Mouse (Mus musculus) granulocyte monocyte progenitor cell, adult 5-6 weeks (primary cell): Measurements from ENCODE around the gene Spred1. TPM values are rescaled to one million over a fixed set of nuclear protein-coding genes. Genes with fewer than 3 reads are reported as not detected.

Experiments used
- ATAC-seq: replicated peaks from 2 replicates; pipeline ENCODE4 v1.8.0; 2016; ENCODE audit warnings: mild to moderate bottlenecking, moderate TSS enrichment, inconsistent platforms; ENCODE audit not compliant: poor library complexity, severe bottlenecking
- total RNA-seq, 2 experiments: library from RNA; stranded (forward) in 1 of 2; stranded (reverse) in 1 of 2; fragments of 200-712, 200-1000 nt in 1 of 2; fragments of >200 nt in 1 of 2; fragmentation: Nextera tagmentation in 1 of 2; gene quantifications; 2 replicates each; pipeline ENCODE4 v1.2.3; 2014 to 2017

Spred1 gene
- total RNA-seq (2014; fragmentation: Nextera tagmentation) (16.5 and 19.2 TPM in 2 replicates), total RNA-seq (2017) (23.0 and 23.7 TPM in 2 replicates)

GRCm38 (mm10) chr2:117121212-117121983 lies at the start of gene Spred1:
TSS of gene Spred1 (plus strand) at chr2:117121374.
- ATAC-seq = no peak; the same call in 1 of the 2 replicates

DNA sequence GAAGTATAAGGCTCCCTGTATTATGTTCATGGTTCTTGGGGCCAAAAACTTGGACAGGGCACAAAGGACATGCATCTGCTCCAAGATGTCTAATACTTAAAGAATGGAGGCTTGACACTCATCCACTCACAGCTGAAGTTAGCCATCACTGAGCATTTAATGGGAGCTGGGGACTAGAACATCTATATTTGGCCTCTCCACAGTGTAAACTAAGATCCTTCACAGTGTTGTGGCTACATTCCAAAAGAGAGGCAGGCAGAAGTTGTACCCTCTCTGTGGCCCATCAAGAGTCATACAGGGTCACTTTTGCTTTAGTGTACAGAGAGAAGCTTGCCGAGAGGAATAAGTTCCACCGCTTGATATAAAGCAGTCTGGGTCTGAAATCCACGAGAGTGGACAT lies 49.6 kb upstream of the Spred1 start:
- ATAC-seq = no peak

DNA sequence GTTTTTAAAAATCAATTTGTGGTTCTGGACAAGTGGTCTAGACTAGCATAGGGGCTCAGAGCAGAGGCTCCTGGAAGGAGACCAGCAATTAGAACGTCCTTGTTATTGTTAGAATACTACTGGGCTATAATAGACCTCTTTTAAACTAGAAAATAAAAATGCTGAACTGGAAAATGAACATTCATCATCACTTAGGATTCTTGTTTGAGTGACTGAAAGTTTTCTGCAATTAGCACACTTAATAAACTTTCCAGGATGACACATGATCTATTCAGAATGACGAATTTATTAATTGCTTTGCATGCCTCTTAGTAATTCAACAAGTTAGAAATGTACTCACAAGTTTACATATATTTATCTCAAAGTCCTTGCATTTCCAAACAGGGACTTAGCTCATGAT lies 42.5 kb upstream of the Spred1 start:
- ATAC-seq = no peak

- ATAC-seq = no peak
These were observed 41.6 kb upstream of the Spred1 start for GRCm38 (mm10) chr2:117079621-117080020.

DNA sequence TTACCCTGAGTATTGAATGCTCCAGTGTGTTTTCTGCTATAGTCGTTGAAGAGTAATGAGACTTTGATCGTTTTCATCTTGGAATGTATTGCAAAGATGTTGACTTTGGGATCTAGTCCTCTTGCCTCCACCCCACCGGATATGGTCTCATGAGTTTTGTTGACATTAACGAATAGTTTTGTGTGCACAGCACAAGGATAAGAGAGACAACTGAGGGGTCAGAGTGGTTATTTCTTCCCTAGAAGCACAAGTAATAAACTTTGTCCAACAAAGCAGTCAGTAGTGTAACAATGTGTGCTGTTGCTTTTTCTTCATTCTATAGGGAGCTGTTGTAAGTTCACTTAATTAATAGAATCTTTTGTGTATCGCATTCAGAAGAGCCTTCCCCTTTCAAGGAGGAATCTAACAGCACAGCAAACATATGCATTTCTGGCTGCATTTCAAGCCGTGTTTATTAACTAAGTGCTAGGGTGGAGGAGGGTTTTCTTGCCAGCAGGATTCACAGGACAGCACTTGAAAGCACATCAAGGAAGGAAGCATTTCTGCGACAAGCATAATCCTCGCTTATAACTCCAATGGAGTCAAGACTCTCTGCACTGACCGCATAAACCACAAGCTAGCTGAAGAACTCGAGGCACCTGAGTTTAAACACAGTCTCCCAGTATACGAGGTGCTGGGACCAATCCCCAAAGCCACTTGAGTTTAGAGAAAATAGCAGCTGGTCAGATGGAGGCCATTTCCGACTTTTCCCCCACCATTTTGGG lies 35.0 kb upstream of the Spred1 start:
- no peak for ATAC-seq

DNA sequence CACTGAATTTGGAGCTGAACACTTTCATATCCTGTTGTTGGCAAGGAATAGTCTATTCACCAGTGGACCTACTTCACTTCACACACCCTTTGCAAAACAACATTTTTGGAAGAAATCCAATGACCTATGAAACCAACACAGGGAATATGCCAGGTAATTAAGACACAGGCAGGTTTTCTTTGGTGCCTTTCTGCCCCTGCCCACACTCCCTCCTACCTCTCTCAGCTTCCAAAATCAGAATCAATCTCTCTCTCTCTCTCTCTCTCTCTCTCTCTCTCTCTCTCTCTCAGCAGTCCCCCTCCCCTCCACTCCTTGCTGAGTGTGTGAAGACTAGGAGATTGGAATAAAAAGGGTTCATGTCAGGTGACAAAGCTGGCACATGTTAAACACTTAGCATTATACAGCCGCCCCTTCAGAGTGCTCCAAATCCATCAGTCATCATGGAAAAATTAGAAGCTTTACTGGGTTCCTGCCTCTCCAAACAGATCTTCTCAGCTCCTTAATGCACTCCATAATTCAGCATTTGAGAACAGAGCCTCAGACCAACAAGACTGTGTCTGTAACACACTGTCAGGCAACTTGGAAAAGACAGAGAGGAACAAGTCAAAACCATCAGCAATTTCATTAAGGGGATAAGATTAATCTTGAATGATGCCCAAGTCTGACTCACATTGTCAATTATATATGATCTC lies 34.3 kb upstream of the Spred1 start:
- ATAC-seq = no peak

DNA sequence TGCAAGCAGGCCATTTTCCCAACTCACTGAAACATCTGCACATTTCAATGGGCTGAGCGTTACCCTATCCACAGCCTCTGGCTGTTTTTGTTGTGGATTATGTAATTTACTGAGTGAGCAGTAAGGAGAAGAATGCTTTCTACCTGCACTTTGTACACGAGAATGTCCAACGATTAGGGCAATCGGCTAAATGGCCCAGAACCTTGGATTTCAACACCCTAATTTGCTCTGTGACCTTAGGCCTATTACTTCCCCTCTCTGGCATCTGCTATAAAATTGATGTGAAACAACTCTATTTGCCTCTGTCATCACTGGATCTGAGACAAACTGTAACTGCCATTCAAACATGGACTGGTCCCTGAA lies 33.7 kb upstream of the Spred1 start:
- ATAC-seq = peak; percentile 88

GRCm38 (mm10) chr2:117089482-117089881 lies 31.7 kb upstream of the Spred1 start:
- ATAC-seq = peak; percentile 28; the same call in 1 of the 2 replicates

DNA sequence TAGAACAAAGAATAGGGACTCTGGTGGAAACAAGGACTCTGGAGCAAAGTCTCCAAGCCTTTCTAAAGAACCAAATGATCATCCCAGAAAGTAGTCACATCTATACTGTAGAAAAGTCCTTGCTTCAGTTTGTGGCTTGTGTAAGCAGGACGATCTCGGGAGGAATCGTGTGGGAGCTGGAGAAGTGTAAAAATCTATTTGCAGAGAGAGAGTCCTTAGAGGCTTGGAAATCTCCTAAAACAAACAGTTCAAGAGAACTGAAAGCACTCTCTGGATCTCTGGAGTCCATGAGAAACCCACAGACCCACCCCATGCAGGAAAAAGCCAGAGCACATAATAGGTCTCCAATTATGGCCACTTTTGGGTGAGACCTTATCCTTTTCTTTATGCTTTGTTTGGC lies 31.1 kb upstream of the Spred1 start:
- ATAC-seq = no peak

GRCm38 (mm10) chr2:117092946-117093401 lies 28.2 kb upstream of the Spred1 start:
- peak; percentile 74 for ATAC-seq

GRCm38 (mm10) chr2:117095491-117095890 lies 25.7 kb upstream of the Spred1 start:
- no peak for ATAC-seq

DNA sequence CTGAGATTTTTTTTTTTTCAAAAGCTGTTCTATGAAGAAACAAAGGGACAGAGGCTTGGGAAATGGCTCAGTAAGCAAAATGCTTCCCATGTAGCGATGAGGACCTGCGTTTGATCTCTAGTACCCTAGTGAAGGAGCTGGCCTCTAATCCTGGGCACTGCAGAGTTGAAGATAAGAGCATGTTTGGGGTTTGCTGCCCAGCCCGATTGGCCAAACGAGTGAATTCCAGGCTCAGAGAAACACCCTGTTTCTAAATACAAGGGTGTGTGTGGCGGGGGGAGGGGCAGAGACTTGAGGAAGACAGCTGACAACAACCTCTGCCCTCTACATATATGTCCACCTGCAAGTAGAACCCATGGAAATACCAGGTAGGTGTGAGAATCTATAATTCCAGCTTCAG lies 23.9 kb upstream of the Spred1 start:
- no peak for ATAC-seq

DNA sequence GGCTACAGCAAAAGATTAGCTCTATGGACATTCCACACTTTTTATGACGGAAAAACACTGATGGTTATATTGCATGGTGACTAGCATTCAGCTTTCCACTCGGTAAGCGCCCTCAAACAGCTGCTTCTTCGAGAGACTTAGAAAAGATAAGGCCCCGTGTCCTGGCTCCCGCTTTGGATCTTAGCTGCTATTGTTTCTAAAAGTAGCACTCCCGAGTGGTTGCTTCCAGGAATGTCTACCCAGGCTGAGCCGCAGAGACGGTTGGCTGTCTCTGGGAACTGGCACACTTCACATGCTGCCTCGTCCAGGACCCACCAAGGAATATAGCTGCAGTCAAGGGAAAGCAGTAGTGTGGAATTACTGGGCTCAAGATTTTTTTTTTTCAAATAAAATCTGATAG lies 21.9 kb upstream of the Spred1 start:
- no peak for ATAC-seq

GRCm38 (mm10) chr2:117103461-117103860 lies 17.7 kb upstream of the Spred1 start:
- ATAC-seq = no peak

GRCm38 (mm10) chr2:117105407-117105806 lies 15.8 kb upstream of the Spred1 start:
- peak; percentile 85 for ATAC-seq

DNA sequence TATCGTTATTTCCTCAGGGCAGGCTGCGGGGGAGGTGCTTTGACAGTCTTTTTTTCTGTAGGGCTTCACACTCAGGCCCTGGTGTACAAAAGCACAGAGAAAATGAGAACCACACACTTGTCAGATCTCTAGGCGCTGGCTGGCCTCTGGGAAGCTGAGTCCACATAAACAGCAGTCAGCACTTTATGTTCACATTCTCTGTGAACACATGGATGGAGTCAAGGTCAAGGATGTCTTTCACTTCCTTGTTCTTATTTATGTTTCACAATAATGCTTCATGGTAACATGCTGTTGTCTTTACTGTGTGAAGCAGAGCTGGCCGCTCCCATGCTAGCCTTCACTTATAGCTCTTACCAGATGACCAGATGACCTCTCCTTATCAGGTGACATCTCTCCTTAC lies 13.1 kb upstream of the Spred1 start:
- ATAC-seq = peak; percentile 76

DNA sequence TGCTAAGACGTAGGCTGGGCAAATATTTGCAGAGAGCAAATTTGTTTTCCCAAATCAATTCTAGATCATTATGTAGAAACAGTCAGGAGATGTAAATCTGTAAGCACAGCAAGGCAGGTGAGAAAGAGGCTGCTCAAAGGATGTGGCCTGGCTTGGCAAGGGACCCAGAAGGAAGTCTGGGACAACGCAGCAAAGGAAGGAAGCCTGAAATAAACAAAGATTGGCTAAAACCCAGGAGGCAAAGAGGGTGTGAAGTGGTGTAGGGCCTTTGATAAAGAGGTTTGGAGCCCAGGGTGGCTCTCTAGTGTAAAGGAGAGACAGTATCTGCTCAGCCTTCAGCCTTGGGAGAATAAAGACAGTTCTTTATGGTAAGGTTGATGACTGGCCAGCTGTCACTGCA lies 11.9 kb upstream of the Spred1 start:
- ATAC-seq = no peak

DNA sequence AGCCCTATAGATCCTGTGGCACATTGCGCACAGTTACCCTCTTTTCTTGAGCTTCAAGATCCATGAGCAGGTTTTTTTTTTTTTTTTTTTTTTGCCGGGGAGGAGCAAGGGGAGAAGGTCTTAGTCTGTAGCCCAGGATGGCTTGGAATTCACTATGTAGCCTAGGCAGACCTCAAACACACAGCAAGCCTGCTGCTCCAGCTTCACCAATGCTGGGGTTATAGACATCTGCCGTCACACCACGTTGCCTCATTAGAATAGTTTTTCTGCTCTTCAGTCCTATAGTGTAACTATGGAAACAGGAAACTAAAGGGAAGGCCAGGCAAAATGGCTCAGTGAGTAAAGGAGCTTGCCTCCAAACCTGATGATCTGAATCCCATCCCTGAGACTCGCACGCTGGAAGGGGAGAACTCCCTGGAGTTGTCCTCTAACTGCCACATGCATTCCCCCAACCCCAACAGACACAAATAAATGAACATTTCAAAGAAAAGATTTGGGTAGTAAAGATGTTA lies 10.8 kb upstream of the Spred1 start:
- no peak for ATAC-seq

- ATAC-seq = no peak
These were observed 7.9 kb upstream of the Spred1 start for GRCm38 (mm10) chr2:117113262-117113661.

DNA sequence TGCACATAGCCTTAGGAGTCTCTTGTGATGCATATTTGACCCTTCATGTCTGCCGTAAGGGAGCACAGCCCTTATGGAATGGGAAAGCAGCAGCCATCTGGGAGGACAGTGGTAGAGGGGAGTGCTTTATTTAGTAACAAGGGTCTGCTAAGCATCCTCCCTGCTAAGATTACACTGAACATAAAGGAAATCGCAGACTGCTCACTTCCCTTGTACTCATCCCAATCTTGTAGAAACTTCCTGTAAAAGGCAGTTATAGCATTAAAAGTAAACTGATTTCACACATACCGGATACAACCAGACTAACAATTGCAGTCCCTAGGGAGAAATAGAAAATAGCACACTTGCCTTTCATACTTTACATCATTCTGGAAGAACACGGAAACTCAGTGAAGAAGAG lies 7.4 kb upstream of the Spred1 start:
- peak; percentile 54 for ATAC-seq

GRCm38 (mm10) chr2:117118516-117118915 lies 2.7 kb upstream of the Spred1 start:
- ATAC-seq = no peak
